Mouse (Mus musculus) heart, embryonic 14.5 days (tissue): Measurements from ENCODE around the gene Pcdh19. TPM values are rescaled to one million over a fixed set of nuclear protein-coding genes. Genes with fewer than 3 reads are reported as not detected.

Experiments used
- ATAC-seq: fragments of 200-750 bp; cut with Nextera tagmentation; 2 replicates; pipeline ENCODE4 v1.8.0; 2017; ENCODE audit warnings: low read depth, moderate TSS enrichment; ENCODE audit not compliant: insufficient number of reproducible peaks, insufficient read depth, low FRiP score
- H3K27ac ChIP-seq, 2 experiments: fragments of 200-500 bp in 1 of 2; fragments of 300-500 bp in 1 of 2; sonication (generic) in 1 of 2; replicated peaks in 1 of 2; 2 replicates each; pipeline ENCODE4 v1.5.1; 2012 to 2014; ENCODE audit warnings: low read depth in 2 of 2, low read length in 2 of 2, control low read depth in 1 of 2, mild to moderate bottlenecking in 1 of 2, mixed read lengths in 1 of 2; ENCODE audit not compliant: control insufficient read depth in 1 of 2, insufficient read depth in 1 of 2
- H3K27me3 ChIP-seq: fragments of 300-500 bp; sonication (generic); 2 replicates; pipeline ENCODE4 v1.6.1; 2014; ENCODE audit warnings: mild to moderate bottlenecking, low read length, control low read depth; ENCODE audit not compliant: control insufficient read depth, insufficient read depth
- H3K36me3 ChIP-seq: fragments of 300-500 bp; sonication (generic); 2 replicates; pipeline ENCODE4 v1.6.1; 2014; ENCODE audit warnings: mild to moderate bottlenecking, control low read depth, low read length, mixed read lengths; ENCODE audit not compliant: control insufficient read depth, insufficient read depth
- H3K4me1 ChIP-seq, 2 experiments: fragments of 200-500 bp in 1 of 2; fragments of 300-500 bp in 1 of 2; sonication (generic) in 1 of 2; 2 replicates each; pipeline ENCODE4 v1.6.1; 2012 to 2014; ENCODE audit warnings: low read length in 2 of 2, control low read depth in 1 of 2, mixed read lengths in 1 of 2; ENCODE audit not compliant: control insufficient read depth in 2 of 2, insufficient read depth in 2 of 2
- H3K4me2 ChIP-seq: fragments of 300-500 bp; sonication (generic); 2 replicates; pipeline ENCODE4 v1.6.1; 2014; ENCODE audit warnings: mild to moderate bottlenecking, low read length
- H3K4me3 ChIP-seq, 2 experiments: fragments of 200-500 bp in 1 of 2; fragments of 300-500 bp in 1 of 2; sonication (generic) in 1 of 2; 2 replicates each; pipeline ENCODE4 v1.5.1; 2012 to 2014; ENCODE audit warnings: low read length in 2 of 2, mild to moderate bottlenecking in 2 of 2, control low read depth in 1 of 2, low read depth in 1 of 2, moderate library complexity in 1 of 2; ENCODE audit not compliant: control insufficient read depth in 1 of 2, insufficient read depth in 1 of 2
- H3K9ac ChIP-seq: fragments of 300-500 bp; sonication (generic); 2 replicates; pipeline ENCODE4 v1.6.1; 2014; ENCODE audit warnings: mild to moderate bottlenecking, low read length
- H3K9me3 ChIP-seq: fragments of 300-500 bp; sonication (generic); 2 replicates; pipeline ENCODE4 v1.6.1; 2016; ENCODE audit warnings: low read length, control low read depth; ENCODE audit not compliant: control insufficient read depth
- WGBS: fragments of 180-500 bp; shearing (Covaris S2); extraction: QIAGEN DNeasy Blood & Tissue Kit; methylation state at CpG from one replicate; pipeline ENCODE4 v1.1.7; 2014; 5-methylcytosine and 5-hydroxymethylcytosine counted together
- polyA plus RNA-seq: library from polyadenylated mRNA; unstranded; fragments of >200 nt; fragmentation: Nextera tagmentation; extraction: Ambion mirVana; gene quantifications from 2 replicates; pipeline ENCODE4 v1.2.1, GENCODE M21; 2014

Pcdh19 gene
- polyA plus RNA-seq, 1 experiment from 2014 or later = 0.58 TPM

DNA sequence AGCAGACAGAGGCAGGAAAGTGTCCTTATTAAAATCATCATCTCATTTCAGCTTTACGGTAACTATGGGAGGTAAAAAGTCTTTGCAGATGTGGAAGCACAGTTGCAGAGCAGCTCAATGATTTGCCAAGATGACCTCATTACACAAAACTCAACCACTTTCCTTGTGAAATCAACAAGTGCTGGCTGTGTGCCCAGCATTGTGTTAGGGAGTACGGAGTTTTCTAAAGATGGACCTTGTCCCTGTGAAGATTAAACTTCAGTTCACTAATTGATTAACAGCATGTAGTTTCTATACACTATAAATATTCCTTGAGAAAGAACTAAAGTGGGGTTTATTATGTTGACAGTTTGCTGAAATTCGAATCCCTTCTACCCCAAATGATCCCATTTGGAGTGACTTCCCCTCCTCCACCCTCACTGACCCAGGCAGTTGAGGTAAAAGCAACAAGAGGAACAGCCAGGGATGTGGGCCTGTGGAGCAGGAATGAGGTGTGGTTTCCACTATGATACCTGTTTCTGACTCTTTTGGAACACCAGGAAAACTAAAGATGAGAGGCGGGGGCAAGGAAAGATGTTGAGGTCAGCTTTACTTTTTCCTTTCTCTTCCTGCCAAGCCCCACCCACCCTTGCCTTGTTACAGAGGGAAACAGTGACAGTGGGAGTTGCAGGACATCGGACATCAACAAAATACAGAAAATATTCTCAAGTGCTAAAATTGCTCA, 4.4 kb upstream of the Pcdh19 start:
- H3K27ac ChIP-seq = no peak overlapping the region
- no peaks in the 10 kb centered on the region for H3K9me3 ChIP-seq
- H3K36me3 ChIP-seq = no peaks in the 10 kb centered on the region
- 0 out of 2 replicates have a peak, but pooled peaks cover 8% of the 10 kb centered on the region for H3K27me3 ChIP-seq
- H3K4me2 ChIP-seq = no peak overlapping the region
- no peak overlapping the region for H3K9ac ChIP-seq
- 45% methylated on average over 5 of the region's 5 CpGs for WGBS
- H3K4me1 ChIP-seq = no peaks in the 10 kb centered on the region
- H3K4me3 ChIP-seq = no peak overlapping the region
- ATAC-seq = no peak

DNA sequence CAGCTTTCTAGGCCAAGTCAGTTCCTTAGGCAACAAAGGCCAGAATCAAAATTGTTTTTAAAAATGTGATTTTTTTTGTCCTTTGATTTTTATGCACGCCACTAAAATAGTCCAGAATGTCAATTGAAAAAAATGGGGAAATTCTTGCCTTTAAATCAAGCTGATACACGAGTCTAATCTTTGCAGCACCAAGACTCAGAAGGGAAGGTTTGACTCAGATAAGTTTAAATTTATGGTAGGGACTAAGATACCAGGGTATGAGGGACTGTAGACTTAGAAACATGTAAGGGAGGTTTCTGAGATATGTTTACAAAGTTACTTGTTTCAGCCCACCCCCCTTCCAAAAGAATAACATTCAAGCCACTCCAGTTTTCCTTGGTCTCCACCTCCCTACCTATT, 3.6 kb upstream of the Pcdh19 start:
- no peak for ATAC-seq
- no peaks in the 10 kb centered on the region for H3K4me1 ChIP-seq

DNA sequence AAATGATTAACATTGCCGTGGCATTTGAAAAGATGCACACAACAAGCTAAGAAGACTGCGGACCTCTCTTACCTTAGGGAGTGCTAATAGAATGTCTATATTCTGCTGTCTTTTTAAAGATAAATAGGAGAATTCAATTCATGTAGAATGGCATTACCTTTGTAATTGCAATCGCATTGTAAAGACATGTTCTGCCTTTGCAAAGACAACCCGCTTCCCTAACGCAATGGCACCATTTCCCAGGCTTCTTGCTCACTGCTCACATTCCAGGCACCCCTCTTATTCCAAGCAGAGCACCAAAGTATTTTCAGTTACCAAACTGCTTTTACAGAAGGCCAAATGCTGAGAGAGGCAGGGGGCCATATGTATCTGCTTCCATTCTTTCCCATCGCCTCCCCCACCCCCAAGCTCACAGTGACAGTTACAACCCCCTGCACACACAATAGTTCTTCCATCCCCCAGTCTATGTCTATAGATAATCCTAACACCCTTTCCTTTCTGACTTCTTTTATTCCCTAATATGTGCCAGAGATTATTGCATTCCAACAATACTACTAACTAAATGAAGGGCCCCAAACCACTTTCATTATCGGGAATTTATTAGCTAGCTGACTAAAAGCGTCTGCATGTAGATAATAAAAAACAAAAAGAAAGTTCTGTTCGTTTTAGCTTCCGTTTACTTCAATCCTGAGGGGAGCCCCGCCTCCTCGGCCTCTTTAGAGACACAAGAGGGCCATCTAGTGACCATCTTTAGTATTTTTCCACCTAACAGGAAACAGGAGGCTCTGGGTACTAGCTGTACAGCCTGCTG, 3.0 kb upstream of the Pcdh19 start:
- WGBS = 14% methylated on average over 12 of the region's 12 CpGs

More for the DNA sequence above, 3.6 kb upstream of the Pcdh19 start:
- no peaks in the 10 kb centered on the region for H3K9me3 ChIP-seq
- no peak overlapping the region for H3K27ac ChIP-seq
- H3K36me3 ChIP-seq = no peaks in the 10 kb centered on the region
- no peak overlapping the region for H3K4me3 ChIP-seq
- H3K27me3 ChIP-seq = peaks cover 10% of the 10 kb centered on the region; the same call in 1 of the 2 replicates
- H3K4me2 ChIP-seq = no peak overlapping the region
- no peak overlapping the region for H3K9ac ChIP-seq
- WGBS = 38% methylated on average over 2 of the region's 2 CpGs

DNA sequence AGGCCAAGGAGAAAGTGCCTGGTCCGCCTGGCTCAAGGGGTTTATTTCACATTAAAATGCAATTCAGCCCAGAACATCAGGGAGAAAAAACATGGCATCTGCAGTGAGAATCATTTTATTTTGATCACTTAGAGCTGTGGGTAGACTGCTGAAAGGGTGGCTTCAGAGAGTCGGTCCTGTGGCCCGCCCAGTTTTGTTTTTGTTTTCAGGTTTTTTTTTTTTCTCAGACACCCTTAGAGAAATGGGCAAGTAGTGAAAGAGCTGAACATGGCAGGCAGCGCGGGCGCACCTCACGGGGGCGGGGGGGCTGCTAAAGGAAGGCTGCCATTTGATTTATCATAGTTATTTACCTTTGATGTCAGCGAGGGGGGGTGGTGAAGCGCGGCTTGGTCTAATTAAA, 2.0 kb upstream of the Pcdh19 start:
- no peak for ATAC-seq
- Histone ChIP-seq H3K9ac (no peak overlapping the region), H3K4me2 (peak overlapping the region; percentile 88), H3K9me3 (no peaks in the 10 kb centered on the region), H3K4me1 (no peaks in the 10 kb centered on the region; a peak in 1 of 4 replicates), H3K27ac (no peak overlapping the region), H3K27me3 (peaks cover 25% of the 10 kb centered on the region), H3K36me3 (no peaks in the 10 kb centered on the region), H3K4me3 (peak overlapping the region; percentile 24 to 27)
- WGBS = 12% methylated on average over 11 of the region's 11 CpGs

More for the DNA sequence above, 3.0 kb upstream of the Pcdh19 start:
- Histone ChIP-seq H3K36me3 (no peaks in the 10 kb centered on the region), H3K27me3 (peaks cover 16% of the 10 kb centered on the region), H3K4me3 (peak overlapping the region; percentile 24 to 27; a peak in 3 of 4 replicates), H3K9me3 (no peaks in the 10 kb centered on the region), H3K27ac (no peak overlapping the region), H3K9ac (no peak overlapping the region), H3K4me2 (peak overlapping the region; percentile 88), H3K4me1 (no peaks in the 10 kb centered on the region; a peak in 1 of 4 replicates)
- ATAC-seq = no peak

DNA sequence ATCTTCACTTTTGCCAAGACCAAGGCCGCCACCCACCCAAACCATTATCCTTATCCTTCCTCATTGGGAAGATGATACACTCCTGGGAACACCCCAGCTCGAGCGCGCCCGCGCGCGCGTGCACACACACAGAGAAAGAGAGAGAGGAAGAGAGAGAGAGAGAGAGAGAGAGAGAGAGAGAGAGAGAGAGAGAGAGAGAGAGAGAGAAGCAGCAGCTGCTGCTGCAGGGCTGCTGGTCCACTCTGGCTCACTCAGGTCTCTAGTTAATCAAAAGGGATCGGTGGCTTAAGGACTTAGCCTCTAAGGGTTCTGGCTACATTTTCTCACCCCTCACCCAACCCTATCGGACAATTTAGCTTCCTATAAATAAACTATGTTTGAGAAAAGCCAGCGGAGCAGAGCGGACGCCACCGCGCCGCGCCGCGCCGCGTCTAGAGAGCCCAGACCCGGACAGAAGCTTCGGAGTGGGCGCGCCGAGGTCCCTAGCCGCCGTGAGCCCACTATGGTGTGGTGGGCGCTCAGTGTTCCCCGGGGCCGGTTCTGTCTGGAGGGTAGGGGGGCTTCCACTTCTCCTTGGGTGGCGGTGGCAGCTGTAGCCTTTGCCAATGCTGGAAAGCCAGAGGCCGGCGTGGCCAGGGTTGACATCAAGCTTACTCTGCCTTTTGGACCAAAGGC, 926 bp upstream of the Pcdh19 start:
- H3K4me2 ChIP-seq = peak overlapping the region; percentile 88
- WGBS = 25% methylated on average over 35 of the region's 35 CpGs
- ATAC-seq = no peak
- peaks cover 36% of the 10 kb centered on the region for H3K27me3 ChIP-seq
- H3K9me3 ChIP-seq = no peaks in the 10 kb centered on the region
- H3K4me1 ChIP-seq = no peaks in the 10 kb centered on the region; a peak in 1 of 4 replicates
- H3K36me3 ChIP-seq = no peaks in the 10 kb centered on the region
- H3K27ac ChIP-seq = no peak overlapping the region
- peak overlapping the region; percentile 25 to 46 for H3K4me3 ChIP-seq
- 0 out of 2 replicates have a peak overlapping the region, but pooled peaks have one; percentile 11 for H3K9ac ChIP-seq

DNA sequence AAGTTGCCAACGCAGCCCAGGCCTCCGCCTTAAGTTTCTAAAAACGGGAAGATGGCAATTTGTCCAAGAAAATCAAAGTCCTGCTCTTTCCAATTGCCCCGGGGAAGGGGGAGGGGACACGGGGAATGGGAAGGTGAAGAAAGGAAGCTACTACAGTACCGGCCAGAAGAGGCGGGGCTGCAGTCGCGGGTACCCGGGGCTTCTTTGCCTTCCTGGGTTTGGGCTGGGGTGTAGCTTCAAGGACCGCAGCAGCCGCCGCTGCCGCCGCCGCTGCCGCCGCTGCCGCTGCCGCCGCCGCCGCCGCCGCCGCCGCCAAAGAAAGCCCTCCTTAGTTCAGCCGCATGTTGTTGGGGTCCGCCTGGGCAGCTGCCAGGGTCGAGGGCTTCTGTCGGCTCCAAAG, 631 bp downstream of the Pcdh19 start:
- Histone ChIP-seq H3K4me3 (peak overlapping the region; percentile 46), H3K36me3 (no peaks in the 10 kb centered on the region), H3K27ac (no peak overlapping the region), H3K4me2 (peak overlapping the region; percentile 88), H3K4me1 (no peaks in the 10 kb centered on the region; a peak in 1 of 4 replicates), H3K27me3 (peaks cover 47% of the 10 kb centered on the region), H3K9me3 (no peaks in the 10 kb centered on the region), H3K9ac (peak overlapping the region; percentile 44)
- WGBS = 15% methylated on average over 20 of the region's 31 CpGs
- ATAC-seq = no peak

DNA sequence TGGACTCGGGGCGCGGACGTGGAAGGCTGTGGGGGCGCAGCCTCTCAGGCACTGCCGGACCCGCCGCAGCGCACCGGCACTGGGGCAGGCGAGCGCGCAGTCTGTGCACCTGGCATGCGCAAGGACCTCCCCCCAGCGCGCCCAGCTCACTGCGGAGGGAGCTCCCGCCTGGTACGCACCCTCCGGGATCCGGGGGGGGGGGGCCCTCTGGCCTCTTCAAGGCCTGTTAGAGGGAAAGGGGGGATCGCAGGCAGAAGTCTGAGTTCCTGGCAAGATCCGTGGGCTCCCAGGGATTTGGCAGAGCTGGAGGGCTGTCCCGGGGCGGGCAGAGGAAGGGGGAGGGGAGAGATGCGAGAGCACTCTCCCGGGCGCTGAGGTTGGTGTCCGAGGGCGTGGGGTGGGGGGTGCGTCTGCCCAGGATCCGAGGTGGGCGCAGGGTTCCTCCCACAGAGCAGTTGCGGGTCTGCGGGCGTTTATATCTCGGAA, 1.1 kb downstream of the Pcdh19 start:
- H3K27ac ChIP-seq = no peak overlapping the region
- H3K9ac ChIP-seq = peak overlapping the region; percentile 17; the same call in 1 of the 2 replicates
- no peaks in the 10 kb centered on the region; a peak in 1 of 4 replicates for H3K4me1 ChIP-seq
- no peaks in the 10 kb centered on the region for H3K36me3 ChIP-seq
- H3K9me3 ChIP-seq = no peaks in the 10 kb centered on the region
- peaks cover 51% of the 10 kb centered on the region for H3K27me3 ChIP-seq
- ATAC-seq = no peak
- peak overlapping the region; percentile 88 for H3K4me2 ChIP-seq
- peak overlapping the region; percentile 46 for H3K4me3 ChIP-seq
- 17% methylated on average over 34 of the region's 37 CpGs for WGBS
